Mouse (Mus musculus): ENCODE data around the gene Tmem94.
A peak's percentile ranks its signal among the peaks of the same experiment; 100 is the strongest.

The Tmem94 gene

DNA sequence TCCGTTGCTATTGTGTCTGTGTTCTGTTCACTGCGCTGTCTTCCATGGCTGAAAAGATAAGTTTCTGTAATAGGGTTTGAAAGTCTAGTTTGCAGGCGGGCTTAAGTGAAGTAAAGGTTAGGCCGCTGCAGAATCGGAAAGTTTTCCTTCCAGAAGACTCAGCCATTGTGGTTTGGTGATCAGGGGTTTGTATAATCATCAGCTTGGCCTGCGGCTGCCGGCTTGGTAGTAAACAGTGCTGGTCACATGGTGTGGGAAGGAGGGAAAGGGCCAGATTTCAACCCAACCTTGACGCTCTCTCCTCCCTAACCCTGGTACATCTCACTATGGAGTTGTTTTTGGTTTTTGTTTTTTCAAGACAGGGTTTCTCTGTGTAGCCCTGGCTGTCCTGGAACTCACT lies 1.7 kb downstream of the Tmem94 start:
- no peak for DNase-seq

DNA sequence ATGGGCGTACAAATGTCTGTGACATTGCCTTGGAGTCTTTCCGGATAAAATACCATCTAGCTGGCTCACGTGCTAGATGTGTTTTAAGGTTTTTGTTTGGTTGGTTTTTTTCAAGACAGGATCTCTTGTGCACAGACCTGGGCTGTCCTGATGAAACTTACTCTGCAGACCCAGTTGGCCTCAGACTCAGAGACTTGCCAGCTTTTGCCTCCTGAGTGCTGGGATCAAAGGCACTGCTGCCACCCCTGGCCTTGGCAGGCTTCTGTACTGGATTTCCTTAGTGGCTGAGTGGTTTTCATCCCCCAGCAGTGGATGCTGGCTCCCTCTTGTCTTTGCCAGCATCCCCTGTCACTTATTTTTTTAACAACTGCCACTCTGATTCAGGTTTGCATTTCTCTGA lies 3.7 kb downstream of the Tmem94 start:
- no peak for DNase-seq

DNA sequence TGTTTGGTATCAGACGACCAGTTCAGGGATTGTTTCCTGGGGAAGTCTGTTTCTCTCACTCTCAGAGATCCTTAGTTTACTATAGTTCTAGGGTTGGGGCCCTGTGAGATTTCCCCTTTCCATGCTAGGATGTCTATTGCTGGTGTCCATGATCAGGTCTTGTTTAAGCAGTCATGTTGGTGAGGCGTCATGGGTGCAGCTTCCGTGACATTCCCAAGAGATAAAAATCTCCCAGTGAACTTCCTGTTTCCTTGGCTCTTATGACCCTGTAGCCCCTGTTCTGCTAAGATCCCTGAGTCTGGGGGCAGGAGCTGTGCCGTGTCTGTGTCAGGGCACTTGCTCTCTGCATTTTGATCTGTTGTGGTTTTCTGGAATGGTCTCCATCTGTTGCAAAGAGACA lies 9.4 kb downstream of the Tmem94 start:
- no peak for DNase-seq

DNA sequence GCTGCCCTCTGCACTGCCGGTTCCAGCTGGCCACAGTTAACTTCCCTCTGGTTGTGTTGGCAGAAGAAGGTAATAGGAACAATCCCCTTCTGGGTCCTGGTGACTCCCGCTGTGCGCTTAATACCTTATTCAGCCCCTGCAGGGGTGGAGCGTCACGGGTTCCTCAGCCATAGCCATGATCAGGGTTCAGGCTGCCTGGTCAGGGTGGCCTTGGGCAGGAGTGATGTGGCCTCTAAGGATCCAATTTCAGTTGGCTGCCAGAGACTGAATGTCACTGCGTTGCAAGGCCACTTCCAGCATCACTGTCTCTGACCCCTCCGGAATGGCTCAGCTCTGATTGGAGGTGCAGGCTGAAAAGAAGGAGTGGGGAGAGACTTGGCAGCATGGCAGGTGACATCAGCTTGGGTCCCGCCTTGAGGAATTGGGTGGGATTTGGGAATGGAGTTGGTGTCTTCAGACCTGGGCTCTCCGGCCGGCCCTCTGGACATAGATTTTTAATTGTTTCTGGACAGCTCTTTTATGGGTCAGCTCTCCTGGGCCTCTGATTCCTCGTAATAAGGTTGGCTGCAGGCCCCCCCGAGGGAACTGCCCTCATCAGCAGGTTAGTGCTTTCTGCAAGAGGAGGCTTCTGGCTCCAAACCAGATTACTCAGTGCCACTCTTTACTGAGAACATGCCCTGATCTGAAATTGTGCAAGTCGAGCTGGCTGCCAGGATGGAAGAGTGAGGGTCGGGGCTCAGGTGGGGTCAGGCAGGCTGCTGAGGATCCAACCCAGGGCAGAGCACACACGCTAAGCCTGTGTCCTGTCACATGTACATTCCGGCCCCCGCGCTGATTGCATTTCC lies 10.8 kb downstream of the Tmem94 start:
- peak; percentile 65 for DNase-seq

DNA sequence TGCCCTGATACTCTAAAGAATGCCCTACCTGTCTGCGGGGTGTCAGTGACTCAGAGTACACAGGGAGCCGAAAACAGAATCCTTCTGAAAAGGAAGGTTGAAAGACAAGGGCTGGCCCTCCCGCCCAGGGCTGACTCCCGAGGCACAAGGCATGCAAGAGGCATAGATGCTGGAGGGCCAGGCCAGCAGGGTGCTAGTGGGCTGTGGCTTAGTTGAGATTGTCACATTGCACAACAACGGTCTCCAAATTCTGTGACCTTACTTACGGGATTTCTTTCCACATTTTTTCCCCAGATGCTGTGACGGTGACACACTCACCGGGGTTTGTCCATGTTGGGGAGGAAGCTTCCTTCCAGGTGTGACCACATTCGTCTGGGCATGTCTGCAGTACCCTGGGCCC lies 11.7 kb downstream of the Tmem94 start:
- no peak for DNase-seq

DNA sequence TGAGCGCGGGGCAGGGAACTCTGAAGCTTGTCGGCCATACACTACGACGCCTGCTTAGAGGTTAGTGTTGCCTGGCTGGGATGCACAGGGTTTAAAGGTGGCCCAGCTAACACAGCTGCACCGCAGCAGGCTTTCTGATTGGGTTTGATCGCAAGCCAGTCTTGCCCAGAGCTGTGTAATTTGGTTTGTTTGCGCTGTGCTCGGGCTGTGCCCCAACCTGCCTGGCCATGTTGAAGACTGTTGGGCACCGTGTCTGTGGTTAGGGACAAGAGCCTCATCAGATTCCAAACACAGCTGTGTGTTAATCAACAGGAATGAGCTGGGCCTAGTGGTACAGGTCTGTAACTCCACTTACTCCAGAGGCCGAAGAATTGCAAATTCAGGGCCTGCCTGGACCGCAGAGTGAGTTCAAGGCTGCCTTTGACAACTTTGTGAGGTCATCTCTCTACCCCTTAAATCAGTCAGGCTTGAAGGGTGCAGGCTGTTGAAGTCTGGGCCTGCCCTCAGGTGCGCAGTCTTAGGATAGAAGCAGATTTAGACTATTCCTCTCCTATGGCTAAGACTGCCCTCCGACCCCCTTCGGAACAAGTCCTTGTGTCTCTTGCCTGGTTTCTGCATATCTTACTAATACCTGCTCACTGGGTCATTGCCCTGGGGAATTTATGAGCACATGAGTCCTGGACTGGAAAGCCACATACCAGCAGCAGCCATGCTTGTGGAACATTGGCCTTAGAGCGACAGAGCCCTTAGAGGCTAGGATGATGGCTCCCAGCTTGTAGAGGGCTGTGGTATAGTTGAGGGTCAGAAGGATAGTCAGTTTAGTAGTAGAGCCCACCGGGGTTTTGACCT lies 12.5 kb downstream of the Tmem94 start:
- peak; percentile 65 for DNase-seq

DNA sequence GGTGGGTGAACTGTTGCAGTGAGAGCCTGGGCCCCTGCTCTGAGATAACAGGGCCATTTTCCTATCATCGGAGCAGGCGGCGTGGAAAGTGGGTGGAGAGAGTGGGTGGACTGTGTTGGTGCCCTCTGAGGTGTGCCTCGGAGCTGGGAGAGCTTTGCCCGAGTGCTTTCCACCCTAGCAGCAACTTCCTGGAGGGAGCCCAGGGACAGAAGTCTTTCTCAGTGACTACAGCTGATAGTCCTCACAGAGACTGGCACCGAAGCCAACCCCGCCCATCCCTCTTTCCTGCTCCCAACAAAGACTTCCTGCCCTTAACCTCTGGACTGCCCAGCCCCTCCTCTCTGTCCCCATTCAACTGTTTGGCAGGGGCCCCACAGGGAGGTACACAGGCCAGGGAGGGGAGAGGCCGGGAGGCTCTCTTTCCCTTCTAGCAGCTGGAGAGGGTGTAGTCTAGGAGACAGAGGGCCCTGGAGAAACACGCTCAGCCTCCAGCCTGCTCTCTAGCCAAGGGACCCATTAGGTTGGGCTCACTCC lies 13.9 kb downstream of the Tmem94 start:
- peak; percentile 98 for DNase-seq

DNA sequence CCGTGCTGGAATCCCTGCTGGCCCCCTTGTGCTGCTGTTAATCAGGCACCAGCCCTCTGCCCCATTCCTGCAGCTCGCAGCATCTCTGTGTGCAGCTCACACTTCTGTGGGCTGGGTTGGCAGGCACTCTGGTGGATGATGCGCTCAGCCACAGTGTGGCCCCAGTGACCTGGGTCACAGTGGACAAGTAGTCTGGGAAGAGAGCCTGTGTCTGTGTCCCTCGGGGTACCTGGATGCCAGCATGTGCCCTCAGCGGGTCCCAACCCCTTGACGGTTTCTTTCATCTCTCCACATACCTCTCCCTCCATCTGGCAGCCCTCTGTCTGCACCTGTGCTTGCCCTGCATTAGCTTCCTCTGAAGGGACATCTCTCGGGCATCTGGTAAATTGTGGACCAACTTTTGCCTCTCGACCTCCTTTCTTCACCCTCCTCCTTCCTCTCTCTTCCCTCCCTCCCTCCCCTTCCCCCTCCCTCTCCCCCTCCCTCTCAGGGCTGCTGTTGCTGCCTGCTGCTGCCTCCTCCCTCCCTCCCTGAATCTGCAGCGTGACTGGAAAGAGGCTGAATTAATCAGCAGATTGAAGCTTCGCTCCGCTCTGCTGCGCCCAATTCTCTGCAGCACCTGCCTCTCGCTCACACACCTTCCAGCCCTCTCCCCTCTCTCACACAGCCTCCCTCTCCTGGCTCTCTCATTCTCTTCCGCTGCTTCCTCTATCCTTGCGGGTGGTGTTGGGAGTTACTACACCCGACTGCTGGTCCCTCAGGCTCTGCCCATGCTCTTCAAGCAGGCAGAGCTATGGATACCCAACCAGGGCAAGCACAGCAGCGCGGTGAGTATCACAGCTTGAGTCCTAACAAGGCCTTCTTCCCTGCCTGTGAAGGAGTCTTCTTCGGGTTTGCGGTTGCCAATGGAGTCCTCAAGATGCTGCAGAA lies 15.2 kb downstream of the Tmem94 start:
- DNase-seq = no peak

DNA sequence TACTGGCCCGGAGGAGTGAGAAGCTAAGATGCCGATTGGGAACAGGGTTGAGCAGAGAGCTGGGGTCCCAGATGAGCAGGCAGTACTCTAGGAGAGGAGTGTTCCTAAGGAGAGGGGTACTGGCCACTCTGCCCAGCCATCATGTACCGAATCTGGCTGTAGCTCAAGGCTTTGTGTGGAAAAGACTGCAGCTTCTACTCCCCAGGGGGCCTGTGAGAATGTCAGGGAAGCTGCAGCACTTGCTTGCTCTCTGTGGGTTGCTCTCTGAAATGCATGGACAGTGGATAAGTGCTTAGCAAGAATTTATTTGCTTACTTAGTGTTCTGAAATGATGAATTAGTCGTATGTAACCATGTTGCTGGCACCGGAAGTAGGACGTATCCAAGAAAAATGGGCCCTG lies 21.2 kb downstream of the Tmem94 start:
- no peak for DNase-seq

DNA sequence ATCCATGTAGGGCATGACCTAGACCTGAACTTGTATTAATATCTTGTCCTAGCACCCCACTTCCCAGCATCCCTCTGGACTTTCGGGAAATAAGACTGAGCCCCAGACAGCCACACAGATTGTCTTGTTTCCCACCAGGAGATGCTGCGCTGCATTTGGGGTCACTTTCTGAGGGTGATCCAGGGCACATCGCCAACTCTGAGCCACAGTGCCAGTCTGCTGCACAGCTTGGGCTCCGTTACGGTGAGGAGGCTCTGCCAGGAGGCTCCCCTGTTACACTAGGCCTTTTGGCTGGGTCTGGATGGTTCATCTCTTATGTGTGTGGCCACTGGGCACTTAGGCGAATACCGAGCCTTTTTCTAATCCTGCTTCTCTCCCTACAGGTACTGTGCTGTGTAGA lies 24.6 kb downstream of the Tmem94 start:
- no peak for DNase-seq

DNA sequence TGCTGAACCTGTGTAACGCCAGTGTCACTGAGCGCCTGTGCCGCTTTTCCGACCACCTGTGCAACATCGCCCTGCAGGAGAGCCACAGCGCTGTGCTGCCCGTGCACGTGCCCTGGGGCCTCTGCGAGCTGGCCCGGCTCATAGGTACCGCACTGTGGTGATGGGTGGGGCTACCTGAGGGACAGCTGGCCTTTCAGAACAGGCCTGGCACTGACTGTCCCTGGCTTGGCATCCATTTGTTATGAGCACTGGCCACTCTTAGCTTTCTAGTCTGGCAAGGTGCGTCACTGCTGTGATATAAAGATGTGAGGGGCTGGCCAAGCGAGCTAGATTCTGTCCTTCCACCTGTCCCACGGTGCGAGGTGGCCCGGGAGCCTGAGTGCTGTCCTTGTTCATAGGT lies 26.7 kb downstream of the Tmem94 start:
- DNase-seq = no peak

DNA sequence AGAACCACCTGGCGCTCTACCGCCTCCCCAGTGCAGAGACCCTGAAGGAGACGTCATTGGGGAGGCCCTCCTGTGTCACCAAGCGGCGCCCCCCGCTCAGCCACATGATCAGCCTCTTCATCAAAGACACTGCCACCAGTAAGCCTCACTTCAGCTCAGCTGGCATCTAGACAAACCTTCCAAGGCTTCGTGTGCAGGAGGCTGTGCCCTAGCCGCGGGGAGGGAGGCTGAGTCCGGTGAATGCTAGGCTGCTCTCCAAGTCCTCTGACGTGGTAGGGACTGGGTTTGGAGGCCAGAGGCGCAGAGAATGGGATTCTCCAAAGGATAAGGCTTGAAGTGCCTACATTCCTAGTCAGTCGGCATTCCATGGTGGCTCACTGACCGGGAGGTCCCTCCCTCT lies 27.1 kb downstream of the Tmem94 start:
- no peak for DNase-seq

DNA sequence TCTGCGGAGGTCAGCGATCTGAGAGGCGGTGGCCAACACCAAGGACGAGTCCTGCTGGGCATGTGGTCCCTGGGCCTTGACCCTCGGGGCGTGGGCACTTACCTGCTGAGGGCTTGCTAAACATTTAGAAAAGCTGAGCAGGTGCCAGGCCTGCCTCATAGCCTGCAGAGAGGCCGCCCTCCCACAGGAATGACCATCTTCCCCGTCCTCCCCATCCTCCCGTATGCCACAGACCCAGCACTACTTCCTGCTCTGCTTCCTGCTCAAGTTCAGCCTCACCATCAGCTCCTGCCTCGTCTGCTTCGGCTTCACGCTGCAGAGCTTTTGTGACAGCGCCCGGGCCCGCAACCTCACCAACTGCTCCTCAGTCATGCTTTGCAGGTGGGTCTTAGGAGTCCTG lies 31.7 kb downstream of the Tmem94 start:
- no peak for DNase-seq

DNA sequence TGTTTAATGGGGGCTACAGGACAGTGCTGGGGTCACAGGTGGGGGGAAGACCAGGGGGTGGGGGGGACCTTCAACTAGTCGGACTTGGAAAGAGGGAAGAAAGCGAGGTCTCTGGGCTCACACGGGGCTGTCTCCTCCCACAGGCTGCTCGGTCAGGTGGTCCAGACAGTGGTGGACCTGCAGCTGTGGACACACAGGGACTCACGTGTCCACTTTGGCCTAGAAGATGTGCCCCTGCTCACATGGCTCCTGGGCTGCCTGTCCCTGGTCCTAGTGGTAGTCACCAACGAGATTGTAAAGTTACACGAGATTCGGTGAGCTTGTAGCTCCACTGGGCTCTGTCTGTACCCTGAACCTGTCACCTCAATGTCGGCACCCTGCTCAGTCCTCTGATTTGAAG lies 32.4 kb downstream of the Tmem94 start:
- DNase-seq = no peak

DNA sequence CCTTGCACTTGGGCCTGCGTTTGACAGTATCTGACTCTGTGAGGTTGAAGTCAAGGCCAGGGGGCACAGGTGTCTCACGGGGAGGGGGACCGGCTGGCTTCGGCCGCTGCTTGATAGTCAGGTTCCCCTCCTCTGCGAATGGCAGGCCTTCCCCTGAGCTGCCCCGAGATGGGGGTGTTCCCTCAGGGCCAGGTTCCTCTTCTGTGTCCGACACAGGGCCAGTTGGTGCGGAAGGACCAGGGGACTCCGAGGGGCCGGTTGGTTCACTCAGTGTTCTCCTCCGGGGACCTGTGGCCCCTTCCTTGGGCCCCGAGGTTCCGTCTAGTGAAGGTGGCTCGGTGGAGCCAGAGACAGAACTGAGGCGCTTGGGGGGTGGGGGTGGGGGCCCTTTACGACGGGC lies 35.7 kb downstream of the Tmem94 start:
- no peak for DNase-seq

DNA sequence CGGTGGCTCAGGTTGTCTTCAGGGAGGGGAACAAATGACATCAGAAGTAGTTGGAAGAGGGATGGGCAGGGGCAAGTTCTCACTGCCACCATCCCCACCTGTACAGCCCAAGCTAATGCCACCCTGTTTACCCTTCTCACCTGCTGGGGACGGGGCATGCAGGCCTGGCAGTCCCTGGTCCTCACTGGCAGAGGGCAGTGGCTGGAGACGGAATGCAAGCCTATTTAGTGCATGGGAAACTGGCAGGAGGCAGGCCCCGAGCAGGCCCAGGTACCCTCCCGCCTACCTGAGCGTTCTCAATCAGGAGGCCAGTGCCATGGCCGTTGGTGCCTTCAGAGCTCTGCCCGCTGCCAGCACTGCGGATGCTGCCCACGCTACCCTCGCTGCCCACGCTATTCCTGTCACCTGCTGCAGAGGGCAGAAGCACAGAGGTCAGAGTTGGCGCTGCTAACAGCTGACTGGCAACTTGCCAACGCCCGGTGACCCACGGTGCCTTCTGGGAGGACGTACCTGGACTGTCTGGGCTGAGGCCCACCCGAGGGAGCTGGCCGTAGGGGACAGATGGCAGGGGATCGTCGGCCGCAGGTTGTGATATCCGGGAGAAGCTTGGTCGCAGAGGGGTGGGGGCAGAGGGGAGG lies 38.0 kb downstream of the Tmem94 start:
- no peak for DNase-seq

DNA sequence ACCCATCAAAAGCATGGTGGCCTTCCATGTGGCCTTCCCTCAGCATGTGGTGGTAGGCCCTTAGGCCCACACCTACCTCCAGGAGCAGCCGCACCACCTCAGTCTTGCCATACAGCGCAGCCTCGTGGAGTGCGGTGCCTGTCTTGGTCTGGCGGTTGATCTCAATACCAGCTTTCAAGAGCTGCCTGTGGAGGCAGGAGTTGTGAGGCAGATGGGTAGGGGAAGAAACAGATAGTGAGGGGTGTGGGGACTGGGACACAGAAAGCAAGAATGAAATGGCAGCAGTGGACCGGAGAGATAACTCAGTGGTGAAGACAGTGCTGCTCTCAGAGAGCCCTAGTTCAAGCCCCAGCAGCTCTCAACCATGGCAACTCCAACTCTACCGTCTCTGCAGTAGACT lies 39.8 kb downstream of the Tmem94 start:
- no peak for DNase-seq

DNA sequence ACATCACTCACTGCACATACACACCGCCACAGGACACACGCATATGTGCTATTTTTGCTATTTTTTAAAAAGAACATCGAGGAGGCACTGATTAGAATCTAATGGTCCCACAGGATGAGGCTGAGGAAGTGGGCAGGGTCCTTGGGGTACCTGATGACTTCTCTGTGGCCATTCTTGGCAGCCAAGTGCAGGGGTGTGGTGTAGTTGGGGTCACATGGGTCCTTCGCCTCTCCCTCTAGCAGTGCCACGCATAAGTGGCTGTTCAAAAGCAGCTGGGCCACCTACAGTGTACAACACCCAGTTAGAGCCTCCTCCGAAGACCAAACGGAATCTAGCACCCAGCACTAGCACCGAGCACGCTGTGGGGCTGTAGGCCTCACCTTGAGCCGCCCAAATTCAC lies 40.9 kb downstream of the Tmem94 start:
- peak; percentile 83 for DNase-seq

DNA sequence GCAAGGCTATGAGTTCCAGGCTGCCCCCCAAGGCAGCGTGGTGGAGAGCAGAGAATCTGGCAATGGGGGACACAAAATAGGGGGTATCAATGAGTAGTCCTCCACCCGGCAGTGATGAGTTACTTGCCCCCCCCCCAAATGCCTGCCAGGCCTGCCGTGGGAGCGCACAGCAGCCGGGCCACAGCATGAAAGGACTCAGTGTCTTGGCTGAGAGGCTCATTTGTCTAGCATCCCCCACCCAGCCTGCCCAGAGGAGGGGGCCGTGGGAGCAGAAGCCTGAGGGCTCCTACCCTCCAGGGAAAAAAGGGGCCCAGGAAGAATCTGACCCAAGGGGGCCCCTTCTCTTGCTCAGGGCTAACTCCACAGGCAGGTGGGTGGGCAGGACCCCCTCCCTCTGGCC lies 42.1 kb downstream of the Tmem94 start:
- no peak for DNase-seq

DNA sequence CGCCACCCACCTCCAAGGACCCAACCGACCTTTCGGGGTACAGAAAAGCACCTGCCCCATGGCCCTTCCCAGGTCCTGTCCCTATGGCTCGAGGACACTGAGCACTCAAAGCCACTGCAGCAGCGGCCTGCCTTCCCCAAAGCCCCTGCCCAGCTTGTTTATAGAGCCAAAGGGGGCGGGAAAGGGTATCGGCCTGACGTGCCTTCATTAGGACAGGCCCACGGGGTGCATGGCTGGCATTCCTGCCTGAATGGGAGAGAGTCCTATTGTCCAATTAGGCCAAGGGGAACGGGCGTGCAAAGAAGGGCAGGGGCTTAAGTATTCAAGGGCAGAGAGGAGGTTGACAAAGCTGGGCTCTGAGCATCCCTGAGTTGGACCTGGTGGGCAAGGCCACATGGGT lies 42.7 kb downstream of the Tmem94 start:
- DNase-seq = no peak

DNA sequence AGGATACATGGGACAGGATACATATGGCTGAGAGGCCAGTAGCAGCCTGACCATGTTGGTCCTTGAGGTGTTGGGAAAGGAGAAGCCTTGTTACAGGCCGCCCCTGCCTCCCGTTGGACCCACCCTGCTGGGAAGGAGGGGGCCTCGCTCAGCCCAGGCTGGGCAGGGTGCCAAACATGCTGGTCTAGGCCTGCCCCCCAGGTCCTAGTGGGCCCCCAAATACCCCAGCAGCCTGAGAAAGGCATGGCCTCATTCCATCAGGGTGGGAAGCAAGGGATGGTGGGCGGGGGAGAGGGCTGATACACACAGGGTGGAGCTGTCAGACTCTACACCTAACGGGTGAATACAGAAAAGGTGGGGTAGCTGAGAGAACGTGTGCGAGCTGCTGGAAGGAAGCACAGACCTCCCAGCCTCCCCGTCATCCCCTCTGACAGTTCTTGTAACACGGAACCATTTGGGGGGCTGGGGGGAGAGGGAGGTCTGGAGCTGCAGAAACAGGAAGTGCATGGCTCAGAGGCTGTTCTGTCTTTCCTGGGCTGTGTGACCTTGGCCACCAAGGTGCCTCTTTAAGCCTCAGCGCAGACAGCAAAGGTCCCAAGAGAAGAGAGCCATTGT lies 43.6 kb downstream of the Tmem94 start:
- DNase-seq = peak; percentile 55

DNA sequence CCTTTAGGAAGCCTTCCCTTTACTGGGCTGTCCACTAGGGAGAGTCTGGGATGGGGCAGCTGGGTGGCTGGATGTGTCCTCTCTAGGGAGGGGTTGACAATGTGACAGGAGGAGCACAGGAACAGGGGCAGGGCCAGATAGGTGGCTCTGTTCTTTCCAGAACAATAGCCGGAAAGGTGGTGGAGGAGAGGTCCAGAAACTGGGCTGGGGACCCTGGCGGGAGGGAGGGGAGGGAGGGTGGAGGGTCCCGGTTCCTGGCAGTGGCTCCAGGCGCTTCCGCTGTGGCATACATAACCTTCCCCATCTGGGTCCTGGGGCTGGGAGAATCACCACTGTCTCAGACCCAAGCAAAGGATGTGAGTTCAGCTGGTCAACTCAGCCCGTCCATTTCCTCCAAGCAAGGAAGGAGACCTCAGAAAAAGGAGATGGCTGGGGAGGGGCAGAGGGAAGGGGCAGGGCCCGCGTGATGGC lies 44.1 kb downstream of the Tmem94 start:
- peak; percentile 84 for DNase-seq
